Mouse (Mus musculus): Measurements from ENCODE around the gene Unc13a.
A peak's percentile ranks its signal among the peaks of the same experiment; 100 is the strongest.
"Not testable (repeated sequence)": the region's sequence is repeated elsewhere in the genome, so short reads cannot be mapped to it uniquely, and the experiment has no call there.

Unc13a gene

DNA sequence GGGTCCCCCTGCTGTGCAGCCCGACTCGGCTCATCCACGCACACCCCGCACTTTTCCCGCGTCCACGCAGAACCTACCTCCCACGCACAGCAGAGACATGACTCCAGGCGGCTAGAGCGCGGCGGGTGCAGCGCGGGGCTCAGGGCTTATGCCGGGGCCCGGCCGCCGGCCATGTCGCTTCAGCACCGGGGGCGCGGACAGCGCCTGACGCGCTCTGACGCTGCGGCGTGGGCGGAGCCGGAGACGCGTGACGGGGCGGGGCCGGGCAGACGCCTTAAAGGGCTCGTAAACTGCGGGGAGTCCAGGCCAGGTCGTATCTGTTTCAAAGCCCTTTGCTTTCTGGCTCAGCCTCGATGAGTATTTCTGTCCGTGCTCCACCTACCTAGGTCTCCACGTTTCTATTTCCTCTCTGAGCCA lies at the start of gene Unc13a:
Unc13a (minus strand) TSS at position 209 of the 417 bp plus-strand sequence.
- peak; percentile 94 for DNase-seq (ENCODE audit: low spot score)

DNA sequence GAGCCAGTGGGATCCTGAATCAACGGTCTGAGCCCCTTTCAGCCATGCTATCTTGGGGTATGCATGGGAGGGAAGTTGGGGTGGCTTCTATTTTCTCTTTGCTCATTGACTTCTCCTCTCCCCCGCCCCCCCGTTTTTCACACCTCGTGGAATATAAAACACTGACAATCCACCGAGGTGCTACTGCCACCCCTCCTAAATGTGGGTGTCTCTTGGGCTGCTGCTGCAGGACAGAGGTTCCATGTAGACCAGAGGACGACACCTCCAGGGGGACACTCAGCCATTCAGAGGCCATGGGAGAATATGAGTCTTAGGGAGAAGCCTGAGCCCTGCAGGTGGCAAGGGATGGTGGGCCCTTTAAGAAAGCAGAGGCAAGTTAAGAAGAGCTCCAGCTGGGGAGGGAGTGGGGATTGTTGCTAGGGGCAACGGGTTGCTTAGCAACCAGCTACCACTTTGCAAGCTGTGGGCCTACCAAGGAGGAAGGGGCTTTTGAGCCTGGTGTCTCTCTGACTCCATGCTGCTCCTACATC lies 48.4 kb upstream of the Unc13a start:
- no peak for DNase-seq (ENCODE audit: low spot score)

DNA sequence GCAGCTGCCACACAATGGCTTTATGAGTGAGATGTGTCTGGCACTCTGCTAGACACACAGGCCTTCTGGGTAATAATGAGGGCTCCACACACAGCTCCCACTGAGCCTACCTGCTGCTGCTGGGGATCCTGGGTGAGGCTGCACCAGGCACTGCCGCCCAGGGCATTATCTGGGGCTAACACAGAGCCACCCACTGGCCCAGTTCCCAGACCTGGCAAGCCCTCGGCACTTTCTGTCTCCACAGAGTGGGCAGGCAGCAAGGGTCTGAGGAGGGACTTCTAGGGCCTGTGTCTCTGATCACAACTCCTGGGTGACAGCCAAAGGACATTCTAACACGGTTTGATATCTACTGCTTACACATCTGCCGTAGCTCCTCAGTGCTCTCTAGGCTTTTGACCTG lies 47.7 kb upstream of the Unc13a start:
- no peak for DNase-seq (ENCODE audit: low spot score)

DNA sequence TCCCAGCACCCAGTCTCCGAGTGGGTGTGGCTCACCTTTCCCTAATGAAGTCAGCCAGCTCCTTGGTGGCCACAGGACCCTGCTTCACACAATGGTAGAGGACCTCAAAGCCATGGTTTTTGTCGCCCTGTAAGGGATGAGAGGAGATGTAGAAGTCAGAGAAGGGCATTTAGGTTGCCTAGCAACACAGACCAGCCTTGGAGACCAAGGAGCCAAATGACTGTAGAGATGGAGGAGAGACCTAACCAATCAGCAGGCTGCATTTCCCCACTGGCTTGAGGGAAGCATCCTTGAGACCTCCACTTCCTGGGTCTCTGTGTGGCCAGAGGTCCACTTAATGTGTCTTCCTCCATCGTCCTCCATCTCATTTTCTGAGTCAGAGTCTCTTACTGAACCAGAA lies 46.7 kb upstream of the Unc13a start:
- no peak for DNase-seq (ENCODE audit: low spot score)

DNA sequence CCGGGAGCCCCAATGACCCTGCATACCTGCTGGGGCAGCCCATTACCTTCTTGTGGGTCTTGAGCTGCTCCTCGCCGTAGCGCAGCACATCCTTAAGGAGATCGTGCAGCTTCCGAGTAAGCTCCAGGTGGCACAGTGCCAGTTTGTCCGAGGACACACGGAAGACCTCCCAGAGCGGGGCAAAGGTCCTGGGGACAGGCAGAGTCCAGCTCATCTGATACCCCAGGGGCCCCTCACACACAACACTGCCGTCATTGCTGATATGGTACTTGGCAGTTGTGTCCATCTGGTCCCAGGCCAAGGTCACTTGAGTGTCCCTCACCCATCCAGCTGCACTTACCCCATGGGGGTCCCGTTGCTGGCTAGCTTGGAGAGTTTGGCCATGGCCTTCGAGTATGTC lies 45.5 kb upstream of the Unc13a start:
- DNase-seq (ENCODE audit: low spot score): no peak

DNA sequence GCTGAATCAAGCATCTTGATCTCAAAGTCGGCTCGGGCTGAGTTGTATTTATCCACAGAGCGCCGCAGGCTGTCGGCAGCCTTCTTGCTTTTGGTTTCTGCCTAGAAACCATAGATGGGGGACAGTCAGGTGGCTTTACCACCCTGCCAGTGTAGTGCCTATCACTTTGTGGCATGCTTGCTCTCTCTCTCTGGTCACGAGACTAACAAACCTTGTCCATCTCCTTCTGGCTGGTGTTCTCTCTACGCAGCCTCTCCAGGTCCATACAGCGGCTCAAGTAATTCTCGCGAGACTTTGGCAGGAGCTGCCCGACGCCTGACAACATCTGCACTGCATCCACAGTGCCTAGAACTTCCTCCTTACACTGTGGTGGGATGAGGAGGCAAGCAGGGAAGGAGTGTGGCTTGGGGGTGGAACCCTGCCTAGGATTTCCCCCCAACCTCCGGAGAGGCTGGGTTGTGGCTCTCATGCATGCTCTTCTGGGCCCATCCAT lies 45.0 kb upstream of the Unc13a start:
- no peak for DNase-seq (ENCODE audit: low spot score)

DNA sequence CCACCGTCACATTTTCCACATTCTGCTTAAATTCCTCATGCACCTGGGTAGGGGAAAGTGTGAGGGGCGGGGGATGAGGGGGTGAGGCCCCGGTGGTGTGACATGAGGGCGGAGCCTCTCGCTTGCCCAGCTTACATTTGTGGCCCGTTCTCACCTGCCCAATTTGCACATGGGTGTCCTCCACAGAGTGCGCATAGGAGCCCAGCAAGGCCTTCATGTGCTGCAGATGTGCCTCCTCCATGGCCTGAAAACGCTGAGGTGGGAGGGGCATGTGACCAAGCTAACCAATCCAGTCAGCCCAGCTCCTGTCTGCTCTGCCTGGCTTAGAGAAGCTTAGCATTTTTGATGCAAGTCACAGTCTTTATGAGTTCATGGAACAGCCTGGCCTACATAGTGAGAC lies 44.0 kb upstream of the Unc13a start:
- no peak for DNase-seq (ENCODE audit: low spot score)

DNA sequence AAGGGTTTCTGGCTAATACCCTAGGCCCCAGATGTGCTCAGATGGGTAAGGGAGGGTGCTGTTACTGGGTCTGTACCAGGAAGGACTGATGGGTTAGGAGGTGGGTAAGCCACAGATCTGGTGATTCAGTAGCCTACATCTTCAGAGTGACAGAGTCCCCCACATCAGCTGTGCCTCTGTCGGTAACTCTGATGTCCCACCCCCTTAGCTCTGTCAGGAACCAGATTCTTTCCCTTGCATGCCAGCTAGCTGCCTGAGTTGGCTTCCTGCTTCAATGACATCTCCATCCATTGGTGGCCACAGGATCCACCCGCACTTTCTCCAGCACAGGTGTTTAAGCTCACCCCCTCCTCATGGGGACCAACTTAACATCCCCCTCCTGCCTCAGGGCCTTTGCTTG lies 40.0 kb upstream of the Unc13a start:
- no peak for DNase-seq (ENCODE audit: low spot score)

DNA sequence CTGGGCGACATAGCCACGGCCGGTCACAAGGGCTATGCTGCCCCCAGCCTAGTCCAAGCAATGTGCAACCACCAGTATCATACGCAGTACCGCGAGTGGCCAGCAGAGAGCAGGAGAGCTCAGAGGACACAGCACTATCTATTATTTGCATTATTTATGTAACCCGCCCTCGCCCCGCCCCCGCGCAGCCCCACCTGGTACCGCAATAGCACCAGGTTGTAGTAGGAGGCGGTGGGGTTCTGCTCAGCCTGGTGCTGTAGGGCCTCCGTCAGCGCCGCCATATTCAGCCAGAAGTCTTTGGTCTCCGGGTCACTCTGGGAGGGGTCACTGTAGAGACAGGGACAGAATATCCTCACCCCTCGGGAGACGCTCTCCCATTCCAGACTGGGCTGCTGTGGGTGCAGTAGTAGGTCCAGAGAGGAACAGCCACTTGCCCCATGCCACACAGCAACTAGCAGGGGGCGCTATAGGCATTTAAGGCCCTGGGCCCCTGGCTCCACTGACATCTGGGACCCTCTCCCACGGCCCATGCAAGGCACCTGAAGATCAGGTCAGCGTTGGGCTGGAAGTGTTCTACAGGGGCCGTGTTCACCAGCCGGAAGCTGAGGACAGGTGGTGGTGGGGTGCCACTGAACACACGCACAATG lies 38.4 kb upstream of the Unc13a start:
- DNase-seq (ENCODE audit: low spot score): peak; percentile 80

DNA sequence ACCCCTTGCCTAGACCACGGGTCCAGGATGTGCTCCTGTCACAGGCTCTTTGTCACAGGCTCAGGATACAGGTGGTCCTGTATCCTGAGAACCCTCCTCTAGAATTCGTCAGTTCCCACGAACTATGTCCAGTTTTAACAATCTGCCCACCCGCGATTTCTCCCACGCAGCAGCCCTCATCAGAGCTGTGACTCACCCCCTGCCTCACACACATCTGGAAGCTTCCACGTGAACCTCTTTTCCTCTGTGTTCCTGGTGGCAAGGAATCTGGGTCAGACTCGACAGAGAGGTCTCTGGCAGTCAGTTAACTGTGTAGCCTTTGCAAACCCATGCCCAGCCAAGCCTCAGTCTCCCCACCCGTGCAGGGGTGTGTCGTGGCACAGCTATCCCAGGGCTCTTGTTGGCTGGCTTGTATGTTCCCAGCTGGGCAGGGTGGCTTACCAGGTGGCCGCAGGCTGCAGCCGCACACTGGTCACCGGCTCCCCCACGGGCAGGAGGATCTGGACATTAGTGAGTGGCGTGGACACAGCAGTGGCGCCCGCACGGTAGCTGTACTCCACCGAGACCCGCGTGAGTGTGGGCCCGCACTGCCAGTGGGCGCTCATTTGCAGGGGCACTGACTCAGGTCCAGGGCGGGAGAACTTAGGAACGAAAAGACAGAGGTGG lies 37.7 kb upstream of the Unc13a start:
- no peak for DNase-seq (ENCODE audit: low spot score)

DNA sequence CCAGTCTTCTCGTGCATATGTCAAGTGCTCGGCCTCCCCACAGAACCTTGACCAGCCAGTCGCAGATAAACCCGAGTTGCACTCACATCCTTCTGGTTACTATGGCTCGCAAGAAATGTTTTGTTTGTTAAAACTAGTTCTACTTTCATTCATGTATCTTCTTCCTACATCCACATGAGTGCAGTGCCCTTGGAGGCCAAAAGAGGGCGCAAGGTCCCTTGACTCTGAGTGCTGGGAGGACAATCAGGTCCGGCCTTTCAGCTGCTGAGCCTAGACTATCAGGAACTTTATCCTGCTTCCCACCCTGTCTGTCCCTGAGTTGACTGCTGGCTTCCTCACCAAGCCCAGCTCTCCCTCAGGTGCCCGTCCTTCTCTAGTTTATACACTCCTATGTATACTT lies 36.3 kb upstream of the Unc13a start:
- DNase-seq (ENCODE audit: low spot score): no peak

DNA sequence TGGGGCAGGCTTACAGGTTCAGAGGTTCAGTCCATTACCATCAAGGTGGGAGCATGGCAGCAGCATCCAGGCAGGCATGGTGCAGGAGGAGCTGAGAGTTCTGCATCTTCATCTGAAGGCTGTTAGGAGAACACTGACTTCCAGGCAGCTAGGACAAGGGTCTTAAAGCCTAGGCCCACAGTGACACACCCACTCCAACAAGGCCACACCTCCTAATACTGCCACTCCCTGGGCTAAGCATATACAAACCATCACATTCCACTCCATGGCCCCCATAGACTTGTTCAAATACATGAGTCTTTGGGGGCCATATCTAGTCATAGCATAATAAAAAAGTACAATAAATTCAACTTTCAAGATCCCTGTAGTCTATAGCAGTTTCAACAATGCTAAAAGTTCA lies 31.8 kb upstream of the Unc13a start:
- DNase-seq (ENCODE audit: low spot score): not testable (repeated sequence)

DNA sequence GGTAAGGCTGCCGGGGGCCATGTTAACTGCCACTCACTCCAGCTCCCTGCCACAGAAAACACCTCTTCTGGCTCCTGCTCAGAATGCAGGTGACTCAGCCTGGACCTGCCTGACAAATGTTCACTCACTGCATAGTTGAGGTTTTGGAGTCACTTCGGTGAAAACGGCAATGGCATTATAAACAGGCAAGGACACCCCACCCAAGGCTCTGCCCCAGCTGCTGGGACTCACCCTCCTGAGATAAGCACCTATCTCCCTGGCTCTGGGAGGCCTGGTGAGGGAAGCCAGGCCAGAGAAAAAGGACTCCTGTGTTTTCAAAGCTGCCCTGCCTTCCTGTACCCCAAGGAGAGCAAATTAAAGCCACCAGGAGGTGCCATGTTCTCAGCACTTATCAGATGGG lies 31.4 kb upstream of the Unc13a start:
- no peak for DNase-seq (ENCODE audit: low spot score)

DNA sequence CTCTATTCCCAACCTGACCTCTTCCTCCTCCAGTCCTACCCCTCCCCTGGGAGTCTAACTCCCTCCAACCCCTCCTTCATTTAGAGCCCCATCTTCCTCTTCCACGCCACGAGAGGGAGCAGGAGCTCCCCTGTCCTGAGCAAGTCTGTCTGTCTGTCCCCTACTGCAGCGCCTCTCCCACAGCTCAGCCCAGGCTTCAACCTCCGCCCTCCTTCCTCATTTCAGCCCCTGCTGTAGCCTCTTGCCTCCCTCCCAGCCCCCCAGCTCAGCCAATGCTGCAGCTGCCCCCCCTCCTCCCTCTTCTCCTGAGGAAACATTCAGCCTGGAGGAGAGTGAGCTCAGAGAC lies 30.5 kb upstream of the Unc13a start:
- no peak for DNase-seq (ENCODE audit: low spot score)

DNA sequence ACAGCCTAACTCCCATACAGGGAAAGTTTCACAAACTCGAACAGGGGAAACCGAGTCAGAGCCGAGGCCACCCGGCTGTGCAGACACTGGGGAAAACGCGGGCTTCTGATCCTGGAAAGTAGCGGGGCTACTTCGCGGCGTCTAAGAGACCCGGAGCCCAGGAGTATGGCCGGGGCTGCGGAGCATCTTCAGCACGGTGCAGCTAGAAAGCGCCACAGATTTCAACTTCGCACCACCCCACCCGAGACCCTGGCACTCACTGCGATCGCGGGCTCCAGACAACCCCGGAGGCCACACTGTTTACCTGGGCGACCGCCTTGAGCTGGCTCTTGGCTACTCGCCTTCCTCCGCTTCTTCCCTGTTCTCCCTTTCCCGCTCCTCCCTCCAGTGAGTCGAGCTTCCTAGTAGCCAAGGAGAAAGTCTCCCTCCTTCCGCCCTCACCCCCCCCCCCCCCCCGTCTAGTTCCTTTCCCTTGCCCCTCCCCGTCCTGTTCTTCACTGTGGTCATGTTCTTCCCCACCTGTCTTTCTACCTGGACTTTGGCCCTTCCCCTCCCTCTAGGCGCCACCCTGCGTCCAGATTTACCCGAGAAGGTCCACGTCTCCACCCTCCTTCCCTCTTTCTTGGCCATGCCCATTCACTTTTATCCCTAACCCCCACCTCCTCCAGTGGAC lies 30.0 kb upstream of the Unc13a start, which contains the start of gene B3gnt3:
B3gnt3 (minus strand) TSS at position 376 of the 673 bp plus-strand sequence.
- no peak for DNase-seq (ENCODE audit: low spot score)

DNA sequence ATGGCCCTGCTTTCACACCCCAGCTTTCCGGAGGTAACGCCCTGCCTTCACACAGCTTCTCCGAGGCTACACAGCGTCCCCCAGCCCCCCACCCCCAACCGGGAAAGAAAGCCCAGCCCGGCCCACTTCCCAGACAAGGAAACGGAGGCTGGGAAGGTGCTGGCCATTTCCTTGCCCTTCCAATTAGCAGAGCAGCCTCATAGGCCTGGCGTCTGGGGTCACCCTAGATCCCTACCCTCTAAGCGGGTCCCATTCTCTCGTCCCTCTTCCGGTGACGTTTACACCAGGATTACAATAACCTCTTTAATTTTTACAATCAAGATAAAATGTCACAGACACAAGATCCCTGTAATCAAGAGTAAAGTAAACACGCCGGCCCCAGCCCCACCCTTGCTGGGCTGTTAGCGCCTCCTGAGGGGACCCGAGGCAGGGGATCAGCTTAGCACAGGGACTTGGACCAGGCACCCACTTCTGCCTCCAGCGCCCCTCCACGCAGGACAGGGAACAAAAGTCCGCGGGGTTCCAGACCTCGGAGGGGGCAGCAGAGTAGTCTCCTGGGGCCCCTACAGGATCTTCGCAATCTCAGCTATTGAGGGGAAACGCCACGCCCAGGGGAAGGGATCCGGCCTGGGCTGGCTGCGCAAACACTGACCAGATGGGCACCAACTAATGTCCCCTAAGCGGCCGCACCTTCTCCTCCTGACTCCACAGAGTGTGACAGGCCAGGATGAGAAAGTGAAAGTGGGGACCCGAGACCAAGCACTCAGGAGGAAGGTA lies 29.1 kb upstream of the Unc13a start:
- DNase-seq (ENCODE audit: low spot score): no peak

DNA sequence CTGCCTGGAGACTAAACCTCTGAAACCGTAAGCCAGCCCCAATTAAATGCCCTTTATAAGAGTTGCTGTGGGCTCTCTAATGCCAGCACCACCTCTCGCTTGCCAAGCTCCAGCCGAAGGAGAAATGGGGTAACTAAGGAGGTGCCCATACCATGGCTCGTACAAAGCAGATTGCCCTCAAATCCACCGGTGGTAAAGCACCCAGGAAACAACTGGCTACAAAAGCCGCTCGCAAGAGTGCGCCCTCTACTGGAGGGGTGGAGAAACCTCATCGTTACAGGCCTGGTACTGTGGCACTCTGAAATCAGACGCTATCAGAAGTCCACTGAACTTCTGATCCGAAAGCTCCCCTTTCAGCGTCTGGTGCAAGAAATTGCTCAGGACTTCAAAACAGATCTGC lies 23.9 kb upstream of the Unc13a start:
- DNase-seq (ENCODE audit: low spot score): not testable (repeated sequence)

DNA sequence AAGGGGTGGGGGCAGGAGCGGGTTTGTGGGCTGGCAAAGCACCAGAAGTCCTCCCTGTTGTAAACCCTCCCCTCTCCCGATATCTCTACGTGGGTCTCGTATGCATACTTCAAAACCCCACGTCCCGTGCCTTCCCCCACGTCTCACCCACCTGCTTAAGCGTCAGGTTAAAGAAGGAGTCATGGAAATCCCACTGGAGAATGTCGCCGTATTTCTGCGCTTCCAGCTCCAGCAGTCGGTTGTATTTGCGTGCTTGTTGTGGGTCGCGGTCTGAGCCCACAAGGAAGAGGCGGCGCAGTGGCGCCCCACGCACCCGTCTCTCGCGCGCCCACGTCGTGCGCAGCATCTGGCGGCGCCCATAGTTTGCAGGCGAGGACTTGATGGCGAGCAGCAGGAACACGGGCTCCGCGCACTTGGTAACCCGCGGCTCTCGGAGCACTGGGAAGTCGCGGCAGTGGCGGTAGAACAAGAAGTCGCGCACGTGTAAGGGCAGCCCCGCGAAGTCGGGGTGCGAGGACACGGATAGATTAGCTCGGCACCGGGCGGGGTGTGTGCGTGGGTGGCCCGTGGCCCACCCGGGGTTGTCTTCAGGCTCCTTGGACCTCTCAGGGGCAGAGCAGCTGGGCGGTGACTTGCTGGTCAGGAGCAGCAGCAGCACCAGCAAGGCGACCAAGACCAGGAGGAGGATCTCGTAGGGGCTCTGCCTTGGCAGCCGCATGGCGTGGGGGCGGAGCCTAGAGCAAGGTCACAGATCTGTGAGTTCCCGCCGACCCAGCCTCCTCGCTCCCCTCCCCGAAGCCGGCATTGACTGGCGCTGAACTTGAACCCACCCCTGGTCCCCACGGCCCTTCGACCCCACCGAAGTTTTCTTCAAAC lies 21.8 kb upstream of the Unc13a start:
- no peak for DNase-seq (ENCODE audit: low spot score)

DNA sequence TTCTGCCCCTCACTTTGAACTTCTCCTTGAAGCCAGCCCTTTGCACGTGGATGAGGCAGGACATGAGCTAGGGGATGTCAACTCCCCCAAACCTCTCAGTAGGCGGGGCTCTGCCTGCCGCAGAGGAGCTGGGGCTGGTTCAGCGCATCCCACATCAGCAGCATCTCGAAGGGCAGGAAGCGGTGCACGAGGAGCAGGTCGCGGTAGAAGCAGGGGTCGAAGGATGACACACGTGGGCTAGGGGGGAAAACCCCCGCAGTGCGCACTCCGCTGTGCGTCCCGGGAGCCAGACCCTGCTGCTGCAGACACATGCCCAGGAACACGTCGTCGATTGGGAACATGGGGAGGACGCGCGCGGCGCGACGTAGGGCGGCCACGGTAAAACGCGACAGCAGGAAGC lies 21.0 kb upstream of the Unc13a start:
- DNase-seq (ENCODE audit: low spot score): no peak

DNA sequence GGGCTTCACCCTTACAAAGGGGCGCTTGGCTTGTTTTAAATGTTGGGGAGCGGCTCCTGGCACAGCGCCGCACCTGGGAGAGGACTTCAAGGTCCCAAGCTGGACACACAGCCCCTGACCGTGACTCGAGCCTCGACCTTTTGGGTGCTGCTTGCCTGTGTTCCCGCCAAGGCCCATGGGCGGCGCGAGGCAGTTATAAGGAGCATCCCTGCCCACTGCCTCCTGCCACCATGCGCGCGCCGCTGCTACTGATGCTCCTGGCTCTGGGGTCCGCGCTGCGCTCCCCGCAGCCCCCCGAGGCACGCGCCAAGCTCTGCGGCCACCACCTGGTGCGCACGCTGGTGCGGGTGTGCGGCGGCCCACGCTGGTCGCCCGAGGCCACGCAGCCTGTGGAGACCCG lies 17.5 kb upstream of the Unc13a start, which contains the start of gene Insl3:
Insl3 (plus strand) TSS at position 187 of the 400 bp plus-strand sequence.
- no peak for DNase-seq (ENCODE audit: low spot score)

DNA sequence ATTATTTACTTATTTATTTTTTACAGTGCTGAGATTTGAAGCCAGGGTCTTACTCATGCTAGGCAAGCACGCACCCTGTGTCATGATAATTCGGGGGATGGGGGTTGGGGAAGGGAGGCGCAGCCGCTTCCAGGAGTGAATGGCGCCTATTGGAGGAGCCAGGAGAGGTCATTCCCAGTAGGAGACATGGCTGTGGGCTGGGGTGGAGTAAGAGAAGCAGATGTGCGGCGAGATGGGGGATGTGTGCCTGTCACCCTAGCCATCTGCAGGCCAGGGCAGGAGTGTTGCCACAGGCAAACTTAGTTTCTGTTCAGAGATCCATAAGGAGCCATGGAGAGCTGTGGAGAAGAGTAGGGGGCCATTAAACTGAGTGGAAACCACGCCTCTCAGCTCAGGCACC lies 16.1 kb upstream of the Unc13a start:
- no peak for DNase-seq (ENCODE audit: low spot score)
